Mouse (Mus musculus) hindbrain, embryonic 11.5 days (tissue): ENCODE results near the gene Nsg1. TPM values are rescaled to one million over a fixed set of nuclear protein-coding genes. Genes with fewer than 3 reads are reported as not detected.

ENCODE experiments used
- ATAC-seq: fragments of 200-750 bp; cut with Nextera tagmentation; 2 replicates; pipeline ENCODE4 v1.8.0; 2017; ENCODE audit warnings: mild to moderate bottlenecking, moderate TSS enrichment, moderate library complexity; ENCODE audit not compliant: low FRiP score
- DNase-seq: peaks from one replicate; pipeline ENCODE4 v3.0.0-alpha.2; 2015; ENCODE audit warnings: low spot score
- H3K27ac ChIP-seq: fragments of 300-500 bp; sonication (generic); 2 replicates; pipeline ENCODE4 v1.5.1; 2014; ENCODE audit warnings: mild to moderate bottlenecking, low read depth, low read length
- H3K27me3 ChIP-seq: fragments of 300-500 bp; sonication (generic); 2 replicates; pipeline ENCODE4 v1.6.1; 2014; ENCODE audit warnings: mild to moderate bottlenecking, low read length, moderate library complexity, mixed read lengths; ENCODE audit not compliant: control insufficient read depth, insufficient read depth
- H3K36me3 ChIP-seq: fragments of 300-500 bp; sonication (generic); 2 replicates; pipeline ENCODE4 v1.6.1; 2014; ENCODE audit warnings: mild to moderate bottlenecking, low read length, moderate library complexity, mixed read lengths; ENCODE audit not compliant: control insufficient read depth, insufficient read depth
- H3K4me1 ChIP-seq: fragments of 300-500 bp; sonication (generic); replicated peaks from 2 replicates; pipeline ENCODE4 v1.6.1; 2014; ENCODE audit warnings: low read length, mixed read lengths; ENCODE audit not compliant: control insufficient read depth, insufficient read depth
- H3K4me2 ChIP-seq: fragments of 300-500 bp; sonication (generic); replicated peaks from 2 replicates; pipeline ENCODE4 v1.6.1; 2014; ENCODE audit warnings: mild to moderate bottlenecking, low read depth, low read length
- H3K4me3 ChIP-seq: fragments of 300-500 bp; sonication (generic); 2 replicates; pipeline ENCODE4 v1.5.1; 2014; ENCODE audit warnings: low read depth, low read length
- H3K9ac ChIP-seq: fragments of 300-500 bp; sonication (generic); 2 replicates; pipeline ENCODE4 v1.6.1; 2014; ENCODE audit warnings: low read depth, low read length
- H3K9me3 ChIP-seq: fragments of 300-500 bp; sonication (generic); 2 replicates; pipeline ENCODE4 v1.6.1; 2016; ENCODE audit warnings: low read length; ENCODE audit not compliant: control insufficient read depth
- WGBS: fragments of 180-500 bp; shearing (Covaris S2); extraction: QIAGEN DNeasy Blood & Tissue Kit; methylation state at CpG from one replicate; pipeline ENCODE4 v1.1.7; 2014; 5-methylcytosine and 5-hydroxymethylcytosine counted together
- polyA plus RNA-seq: library from polyadenylated mRNA; unstranded; fragments of >200 nt; fragmentation: Nextera tagmentation; extraction: Ambion mirVana; gene quantifications from 2 replicates; pipeline ENCODE4 v1.2.1, GENCODE M21; 2014

The Nsg1 gene
- 88.7 and 109 TPM in 2 replicates for polyA plus RNA-seq

GRCm38 (mm10) chr5:38159634-38160413 is at the start of gene Nsg1:
Gene Nsg1 (minus strand): TSS chr5:38159907.
- Histone ChIP-seq H3K4me3 (peak within 1 kb of the TSS; percentile 89), H3K36me3 (peaks cover 7% of the 10 kb centered on the region), H3K9me3 (no peaks in the 10 kb centered on the region), H3K27me3 (0 out of 2 replicates have a peak, but pooled peaks cover 4% of the 10 kb centered on the region), H3K27ac (peak within 1 kb of the TSS; percentile 84), H3K4me2 (peak within 1 kb of the TSS; percentile 80), H3K4me1 (0 out of 2 replicates have a peak, but pooled peaks cover 7% of the 10 kb centered on the region), H3K9ac (peak within 1 kb of the TSS; percentile 95)
- ATAC-seq (peak; percentile 58), DNase-seq (no peak)
- 9% methylated on average over 35 of the region's 35 CpGs for WGBS

GRCm38 (mm10) chr5:38208985-38209384 is 49.3 kb upstream of the Nsg1 start:
- Histone ChIP-seq H3K9ac (no peak overlapping the region), H3K4me2 (no peak overlapping the region), H3K27me3 (no peaks in the 10 kb centered on the region), H3K9me3 (no peaks in the 10 kb centered on the region), H3K4me3 (no peak overlapping the region), H3K36me3 (0 out of 2 replicates have a peak, but pooled peaks cover 2% of the 10 kb centered on the region), H3K4me1 (no peaks in the 10 kb centered on the region), H3K27ac (no peak overlapping the region)
- no peak for DNase-seq
- 82% methylated on average over 8 of the region's 8 CpGs for WGBS
- ATAC-seq = no peak

- WGBS = 87% methylated on average over 7 of the region's 7 CpGs
- Histone ChIP-seq H3K4me2 (no peak overlapping the region), H3K4me3 (no peak overlapping the region), H3K9ac (no peak overlapping the region), H3K27me3 (no peaks in the 10 kb centered on the region), H3K9me3 (no peaks in the 10 kb centered on the region), H3K36me3 (no peaks in the 10 kb centered on the region), H3K27ac (no peak overlapping the region), H3K4me1 (no peaks in the 10 kb centered on the region)
- no peak for DNase-seq
- no peak for ATAC-seq
Observed at GRCm38 (mm10) chr5:38205303-38205726, 45.6 kb upstream of the Nsg1 start.

- Histone ChIP-seq H3K27ac (no peak overlapping the region), H3K4me1 (no peaks in the 10 kb centered on the region), H3K4me2 (no peak overlapping the region), H3K4me3 (no peak overlapping the region), H3K9ac (no peak overlapping the region), H3K27me3 (no peaks in the 10 kb centered on the region), H3K9me3 (no peaks in the 10 kb centered on the region), H3K36me3 (0 out of 2 replicates have a peak, but pooled peaks cover 2% of the 10 kb centered on the region)
- DNase-seq (no peak), ATAC-seq (no peak)
- 94% methylated on average over 2 of the region's 2 CpGs for WGBS
Observed at GRCm38 (mm10) chr5:38199686-38200085, 40.0 kb upstream of the Nsg1 start.

GRCm38 (mm10) chr5:38197482-38197823 is 37.7 kb upstream of the Nsg1 start:
- Histone ChIP-seq H3K9ac (no peak overlapping the region), H3K4me2 (no peak overlapping the region), H3K4me3 (no peak overlapping the region), H3K9me3 (no peaks in the 10 kb centered on the region), H3K4me1 (no peaks in the 10 kb centered on the region), H3K27ac (no peak overlapping the region), H3K27me3 (no peaks in the 10 kb centered on the region), H3K36me3 (0 out of 2 replicates have a peak, but pooled peaks cover 2% of the 10 kb centered on the region)
- peak; percentile 80 for ATAC-seq
- WGBS = 26% methylated on average over 7 of the region's 7 CpGs
- DNase-seq = peak; percentile 93

GRCm38 (mm10) chr5:38196821-38197481 is 37.2 kb upstream of the Nsg1 start:
- H3K4me3 ChIP-seq = no peak overlapping the region
- DNase-seq (no peak), ATAC-seq (peak; percentile 38; the same call in 1 of the 2 replicates)
- H3K27ac ChIP-seq = no peak overlapping the region
- no peaks in the 10 kb centered on the region for H3K9me3 ChIP-seq
- no peaks in the 10 kb centered on the region for H3K27me3 ChIP-seq
- H3K4me2 ChIP-seq = no peak overlapping the region
- no peak overlapping the region for H3K9ac ChIP-seq
- 79% methylated on average over 5 of the region's 5 CpGs for WGBS
- H3K4me1 ChIP-seq = no peaks in the 10 kb centered on the region
- H3K36me3 ChIP-seq = 0 out of 2 replicates have a peak, but pooled peaks cover 2% of the 10 kb centered on the region

- H3K9ac ChIP-seq = no peak overlapping the region
- no peak overlapping the region for H3K4me3 ChIP-seq
- no peaks in the 10 kb centered on the region for H3K27me3 ChIP-seq
- H3K27ac ChIP-seq = no peak overlapping the region
- 0 out of 2 replicates have a peak, but pooled peaks cover 2% of the 10 kb centered on the region for H3K36me3 ChIP-seq
- H3K9me3 ChIP-seq = no peaks in the 10 kb centered on the region
- no peaks in the 10 kb centered on the region for H3K4me1 ChIP-seq
- ATAC-seq (no peak), DNase-seq (no peak)
- H3K4me2 ChIP-seq = no peak overlapping the region
Observed at GRCm38 (mm10) chr5:38195941-38196340, 36.2 kb upstream of the Nsg1 start.

GRCm38 (mm10) chr5:38194946-38195345 is 35.2 kb upstream of the Nsg1 start:
- Histone ChIP-seq H3K4me2 (no peak overlapping the region), H3K27ac (no peak overlapping the region), H3K4me1 (no peaks in the 10 kb centered on the region), H3K36me3 (0 out of 2 replicates have a peak, but pooled peaks cover 2% of the 10 kb centered on the region), H3K27me3 (no peaks in the 10 kb centered on the region), H3K9me3 (no peaks in the 10 kb centered on the region), H3K9ac (no peak overlapping the region), H3K4me3 (no peak overlapping the region)
- DNase-seq (no peak), ATAC-seq (no peak)
- 47% methylated on average over 2 of the region's 2 CpGs for WGBS
